Mouse (Mus musculus) stomach, postnatal 0 days (tissue): ENCODE results near the gene Trip4.

Experiments used
- CTCF ChIP-seq: IDR thresholded peaks from 2 replicates; pipeline ENCODE4 v1.5.1; 2016; ENCODE audit warnings: antibody characterized with exemption, low read depth, mild to moderate bottlenecking, moderate library complexity
- EP300 ChIP-seq: optimal IDR thresholded peaks from 2 replicates; pipeline ENCODE3; 2016; ENCODE audit warnings: antibody characterized with exemption

GRCm38 (mm10) chr9:65828511-65828910 lies 80.1 kb downstream of the Trip4 start:
- no peak for TF ChIP-seq CTCF
- TF ChIP-seq EP300: no peak
